Mouse (Mus musculus) lung, postnatal 14 days (tissue): ENCODE measurements around the gene Tdrd3.

ENCODE experiments used
- DNase-seq: peaks from one replicate; pipeline ENCODE4 v3.0.0; 2021

Tdrd3 gene

GRCm38 (mm10) chr14:87455630-87456175 lies 39.3 kb downstream of the Tdrd3 start:
- no peak for DNase-seq

DNA sequence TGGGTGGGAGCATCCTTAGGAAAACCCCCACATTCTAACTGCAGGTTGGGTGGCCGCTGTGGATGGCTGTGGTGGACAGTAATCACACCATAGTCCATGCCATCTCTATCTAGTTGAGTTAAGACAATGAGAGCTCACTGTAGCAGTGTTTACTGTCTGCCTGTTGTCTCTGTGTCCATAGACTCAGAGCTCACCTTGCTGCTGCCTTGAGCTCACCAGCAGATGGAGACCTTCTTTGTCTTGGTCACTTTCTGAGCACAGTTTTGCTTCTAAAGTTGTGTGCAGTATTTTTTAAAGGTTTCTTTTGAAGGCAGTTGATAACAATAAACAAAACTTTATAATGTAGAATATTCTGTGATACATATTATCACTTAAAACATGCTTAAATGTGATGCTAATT lies 43.3 kb downstream of the Tdrd3 start:
- no peak for DNase-seq

DNA sequence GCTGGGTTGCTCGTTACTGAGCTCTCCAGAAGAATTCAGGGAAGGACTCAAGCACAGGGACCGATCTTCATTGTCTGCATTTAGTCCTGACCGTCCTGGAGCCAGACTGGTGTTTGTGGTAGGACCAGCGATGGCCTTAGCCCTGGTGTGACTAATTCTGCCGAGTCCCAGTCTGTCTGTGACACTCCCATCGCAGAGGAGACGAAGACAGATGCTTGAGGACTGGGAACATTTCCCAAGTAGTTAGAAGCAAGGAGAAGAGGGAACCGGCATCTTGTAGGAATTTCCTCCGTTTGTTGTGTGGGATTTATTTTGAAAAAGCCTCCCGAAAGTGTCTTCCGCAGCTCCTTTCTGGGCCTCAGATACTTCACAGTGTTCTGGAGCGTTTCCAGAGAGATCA lies 45.1 kb downstream of the Tdrd3 start:
- no peak for DNase-seq

- peak; percentile 85 for DNase-seq
Observed at GRCm38 (mm10) chr14:87463963-87464654, 47.7 kb downstream of the Tdrd3 start.

GRCm38 (mm10) chr14:87464655-87465054 lies 48.2 kb downstream of the Tdrd3 start:
- no peak for DNase-seq

DNA sequence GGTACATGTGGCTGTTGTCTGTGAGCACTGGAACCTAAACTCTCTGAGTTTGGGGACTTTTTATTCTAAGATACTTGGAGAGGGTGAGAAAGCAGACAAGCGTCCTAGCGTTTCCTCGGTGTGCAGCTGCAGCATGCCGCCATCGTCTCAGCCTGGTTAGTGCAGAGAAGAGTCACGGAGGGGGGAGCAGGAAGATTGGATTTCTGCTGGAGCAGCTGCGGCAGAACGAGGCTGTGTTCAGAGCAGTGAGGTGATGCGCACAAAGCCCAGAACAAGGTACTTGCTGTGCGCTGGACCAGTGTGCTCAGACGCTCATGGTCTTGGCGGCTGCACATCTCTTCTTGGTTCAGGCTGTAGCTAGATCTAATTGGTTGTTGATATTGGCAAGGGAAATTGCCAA lies 51.1 kb downstream of the Tdrd3 start:
- DNase-seq = no peak

DNA sequence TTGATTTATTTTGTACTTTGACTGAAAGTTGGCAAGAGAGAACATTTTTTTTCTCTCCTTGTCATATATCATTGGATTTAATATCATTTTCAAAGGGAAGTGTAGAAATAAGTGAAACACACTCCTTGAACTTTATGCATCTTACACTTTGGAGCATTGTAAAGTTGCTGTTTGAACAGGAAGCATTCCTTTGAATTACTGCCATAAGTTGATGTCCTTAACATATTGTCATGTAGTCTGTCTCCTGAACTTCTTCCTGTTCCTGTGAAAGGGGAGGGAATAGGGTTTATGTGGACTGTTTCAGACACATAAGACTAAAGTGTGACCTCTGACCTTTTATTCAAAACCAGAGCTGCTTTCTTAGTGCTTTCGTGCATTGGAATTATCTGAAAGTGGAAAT lies 55.1 kb downstream of the Tdrd3 start:
- no peak for DNase-seq

- no peak for DNase-seq
Observed at GRCm38 (mm10) chr14:87472782-87473181, 56.3 kb downstream of the Tdrd3 start.

DNA sequence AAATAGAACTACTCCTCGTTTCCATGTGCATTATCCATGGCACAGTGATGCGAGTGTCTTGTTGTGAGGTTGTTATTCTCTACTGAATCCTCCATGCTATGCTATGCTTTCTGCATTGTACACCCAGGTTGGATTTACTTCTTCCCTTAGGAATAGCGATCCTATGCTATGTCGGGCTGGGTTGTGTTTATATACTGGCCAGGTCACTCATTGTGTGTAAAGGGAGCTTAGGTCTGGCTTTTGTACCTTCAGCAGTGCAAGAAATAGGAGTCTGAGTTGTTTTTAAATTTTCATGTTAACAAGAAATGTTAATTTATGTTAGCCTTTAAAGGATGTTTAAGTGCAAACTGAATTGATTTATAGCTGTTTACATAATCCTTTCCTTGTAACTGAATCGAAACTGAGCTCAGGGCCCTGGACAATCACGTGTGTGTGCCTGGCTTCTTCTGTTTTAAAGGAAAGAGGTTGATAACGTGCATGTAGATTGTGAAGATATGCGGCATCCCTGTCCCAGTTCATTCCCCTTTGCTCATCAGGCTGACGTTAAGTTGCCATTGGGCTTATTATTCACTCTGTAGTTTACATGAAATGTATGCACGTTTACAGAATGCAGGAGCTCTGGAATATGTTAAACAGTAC lies 59.4 kb downstream of the Tdrd3 start:
- DNase-seq = no peak

DNA sequence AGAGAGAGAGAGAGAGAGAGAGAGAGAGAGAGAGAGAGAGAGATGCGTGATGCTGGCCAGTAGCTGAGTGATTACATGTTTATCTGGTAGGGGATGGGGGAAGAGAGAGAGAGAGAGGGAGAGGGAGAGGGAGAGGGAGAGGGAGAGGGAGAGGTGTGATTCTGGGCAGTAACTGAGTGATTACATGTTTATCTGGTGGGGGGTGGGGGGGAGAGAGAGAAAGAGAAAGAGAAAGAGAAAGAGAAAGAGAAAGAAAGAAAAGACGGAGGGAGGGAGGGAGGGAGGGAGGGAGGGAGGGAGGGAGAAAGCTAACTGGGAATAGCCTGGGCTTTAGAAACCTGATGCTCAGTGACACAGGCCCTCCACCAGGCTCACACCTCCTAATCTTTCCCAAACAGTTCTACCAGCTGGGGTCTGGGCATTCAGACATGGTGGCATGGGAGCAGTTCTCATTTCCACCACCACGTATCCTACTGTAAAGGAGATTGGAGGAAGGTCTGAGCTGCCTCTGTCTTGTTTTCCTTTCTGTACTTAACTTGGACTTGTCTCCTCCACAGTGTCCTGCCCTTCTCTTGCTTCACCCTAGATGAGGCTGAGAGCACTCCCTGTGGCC lies 62.0 kb downstream of the Tdrd3 start:
- DNase-seq = no peak

GRCm38 (mm10) chr14:87485888-87486287 lies 69.4 kb downstream of the Tdrd3 start:
- DNase-seq = no peak

DNA sequence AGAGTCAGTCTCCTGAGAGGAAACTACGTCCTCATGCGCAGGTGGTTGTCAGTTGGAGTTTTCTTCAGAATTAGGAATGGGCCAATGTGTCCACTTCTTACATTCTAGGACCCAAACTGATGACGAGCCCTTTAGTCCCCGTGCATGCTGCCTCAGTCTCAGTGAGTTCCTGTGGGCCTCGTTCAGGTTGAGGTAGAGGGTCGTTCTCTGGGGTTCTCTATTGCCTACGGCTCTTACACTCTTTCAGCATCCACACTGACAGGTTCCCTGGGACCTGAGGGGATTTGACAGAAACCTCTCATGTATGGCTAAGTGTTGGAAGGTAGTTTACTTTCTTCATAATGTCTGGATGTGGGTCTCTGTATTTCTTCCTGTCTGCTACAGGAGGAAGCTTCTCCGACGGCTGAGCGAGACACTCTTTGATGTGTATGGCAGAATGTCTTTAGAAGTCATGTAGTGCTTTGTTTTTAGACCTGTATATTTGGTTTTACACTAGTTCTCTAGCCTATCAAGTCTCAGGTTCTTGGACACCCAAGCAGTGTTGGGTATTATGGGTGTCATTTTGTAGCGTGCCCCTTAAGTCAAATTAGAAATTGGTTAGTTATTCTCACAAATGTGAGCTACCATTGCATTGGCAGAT lies 81.6 kb downstream of the Tdrd3 start:
- DNase-seq = no peak

GRCm38 (mm10) chr14:87505924-87506323 lies 89.5 kb downstream of the Tdrd3 start:
- DNase-seq = no peak

- DNase-seq = no peak
Observed at GRCm38 (mm10) chr14:87515281-87515680, 98.8 kb downstream of the Tdrd3 start.

- DNase-seq = no peak
Observed at GRCm38 (mm10) chr14:87517381-87517780, 100.9 kb downstream of the Tdrd3 start.

GRCm38 (mm10) chr14:87531847-87532246 lies 115.4 kb downstream of the Tdrd3 start:
- DNase-seq = no peak

- no peak for DNase-seq
Observed at GRCm38 (mm10) chr14:87537127-87537819, 120.8 kb downstream of the Tdrd3 start.

DNA sequence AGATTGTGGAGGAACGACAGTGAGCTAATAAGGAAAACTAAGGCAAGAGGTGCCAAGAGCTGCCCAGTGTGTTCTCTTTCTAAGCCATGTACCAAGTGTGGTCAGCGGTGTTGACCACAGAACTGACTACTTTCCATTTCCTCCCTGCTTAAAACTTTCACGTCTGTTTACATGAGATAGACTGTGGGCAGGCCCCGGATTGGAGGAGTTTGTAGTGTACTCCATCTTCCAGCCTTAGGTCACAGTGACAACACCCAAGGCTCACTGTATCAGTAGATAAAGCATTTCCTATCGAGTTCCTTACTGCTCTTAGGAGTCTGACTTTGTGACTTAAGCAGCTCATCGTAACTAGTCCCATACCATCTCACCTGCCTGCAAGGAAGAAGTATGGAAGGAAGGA lies 133.5 kb downstream of the Tdrd3 start:
- no peak for DNase-seq

DNA sequence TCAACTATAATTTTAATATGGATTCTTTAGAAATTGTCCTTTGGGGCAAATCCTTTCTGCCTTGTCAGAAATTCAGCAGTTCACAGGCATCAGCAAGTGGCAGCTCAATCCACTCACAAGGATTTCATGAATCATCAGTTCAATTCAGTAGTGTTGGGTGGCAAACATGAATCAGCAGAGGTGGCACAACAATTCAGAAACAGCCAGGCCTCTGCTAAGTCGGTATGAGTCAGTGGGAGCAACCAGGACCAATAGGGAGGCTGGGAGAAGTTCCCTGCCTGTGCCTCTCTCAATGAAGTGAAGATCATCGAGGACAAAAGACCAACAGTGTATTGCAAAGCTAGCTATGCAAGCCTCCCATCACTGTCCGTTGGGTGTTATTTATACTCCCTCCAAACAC lies 135.8 kb downstream of the Tdrd3 start:
- no peak for DNase-seq

DNA sequence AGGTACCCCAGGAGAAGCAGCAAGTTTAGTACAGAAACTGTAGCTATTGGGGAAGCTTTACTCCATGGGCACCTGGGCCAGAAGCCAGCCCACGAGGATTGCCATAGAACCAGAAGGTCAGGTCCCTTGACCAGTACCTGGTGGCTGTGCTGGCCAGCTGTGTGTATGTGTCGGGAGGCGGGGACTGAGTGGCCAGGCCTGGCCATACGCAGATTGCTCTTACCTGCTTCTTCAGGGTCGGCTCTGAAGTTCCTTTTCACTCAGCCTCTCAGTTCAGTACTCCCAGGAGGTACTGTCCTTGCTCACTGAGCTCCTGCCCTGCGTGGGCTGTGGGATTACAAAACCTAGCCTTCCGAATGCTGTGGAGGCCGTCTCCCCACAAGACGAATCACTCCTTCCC lies 147.4 kb downstream of the Tdrd3 start:
- DNase-seq = no peak

GRCm38 (mm10) chr14:87566211-87566610 lies 149.8 kb downstream of the Tdrd3 start:
- peak; percentile 20 for DNase-seq

GRCm38 (mm10) chr14:87567034-87567461 lies 150.6 kb downstream of the Tdrd3 start:
- no peak for DNase-seq
